Mouse (Mus musculus) subcutaneous adipose tissue, adult 2 months (tissue): ENCODE measurements around the gene Mplkip. TPM values are rescaled to one million over a fixed set of nuclear protein-coding genes. Genes with fewer than 3 reads are reported as not detected.

Experiments used
- polyA plus RNA-seq: library from polyadenylated mRNA; depleted of rRNA; stranded (reverse); fragments of >200 nt; gene quantifications from 2 replicates; pipeline ENCODE4 v1.2.3, GENCODE M21; 2012; ENCODE audit warnings: low replicate concordance; rRNA removed

The Mplkip gene
- 5.2 and 11.9 TPM in 2 replicates for polyA plus RNA-seq

GRCm38 (mm10) chr13:17694911-17695699 lies at the start of gene Mplkip, which contains the start of gene Sugct:
Mplkip (plus strand) TSS chr13:17695192.
Sugct (minus strand) TSS chr13:17695553.

Other genes with a start within 250 kb of the Mplkip start
- 2.1 and 4.1 TPM in 2 replicates for gene Sugct, start 361 bp downstream of the Mplkip start, polyA plus RNA-seq
- 20.4 and 35.8 TPM in 2 replicates for gene Cdk13, start 109.9 kb downstream of the Mplkip start, polyA plus RNA-seq
- 18.6 and 24.6 TPM in 2 replicates for gene Rala, start 249.0 kb downstream of the Mplkip start, polyA plus RNA-seq